Mouse (Mus musculus) forebrain, embryonic 13.5 days (tissue): ENCODE measurements around the gene Man1a2. TPM values are rescaled to one million over a fixed set of nuclear protein-coding genes. Genes with fewer than 3 reads are reported as not detected.

ENCODE experiments used
- ATAC-seq: fragments of 200-750 bp; cut with Nextera tagmentation; 2 replicates; pipeline ENCODE4 v1.8.0; 2017
- H3K27ac ChIP-seq: fragments of 300-500 bp; sonication (generic); 2 replicates; pipeline ENCODE4 v1.5.1; 2015; ENCODE audit warnings: inconsistent platforms, mild to moderate bottlenecking, moderate library complexity
- H3K27me3 ChIP-seq: fragments of 300-500 bp; sonication (generic); 2 replicates; pipeline ENCODE4 v1.6.1; 2015; ENCODE audit warnings: mild to moderate bottlenecking, inconsistent platforms
- H3K36me3 ChIP-seq: fragments of 300-500 bp; sonication (generic); 2 replicates; pipeline ENCODE4 v1.6.1; 2015; ENCODE audit warnings: mild to moderate bottlenecking, inconsistent platforms; ENCODE audit not compliant: poor library complexity, severe bottlenecking
- H3K4me1 ChIP-seq: fragments of 300-500 bp; sonication (generic); 2 replicates; pipeline ENCODE4 v1.6.1; 2015; ENCODE audit warnings: inconsistent platforms
- H3K4me2 ChIP-seq: fragments of 300-500 bp; sonication (generic); 2 replicates; pipeline ENCODE4 v1.6.1; 2015; ENCODE audit warnings: inconsistent platforms, mild to moderate bottlenecking, moderate library complexity
- H3K4me3 ChIP-seq: fragments of 300-500 bp; sonication (generic); 2 replicates; pipeline ENCODE4 v1.5.1; 2015; ENCODE audit warnings: mild to moderate bottlenecking, inconsistent platforms
- H3K9ac ChIP-seq: fragments of 300-500 bp; sonication (generic); 2 replicates; pipeline ENCODE4 v1.6.1; 2015; ENCODE audit warnings: mild to moderate bottlenecking, inconsistent platforms
- H3K9me3 ChIP-seq: fragments of 300-500 bp; sonication (generic); replicated peaks from 2 replicates; pipeline ENCODE4 v1.6.1; 2016; ENCODE audit warnings: inconsistent platforms
- WGBS: fragments of 180-500 bp; shearing (Covaris S2); methylation state at CpG from one replicate; pipeline ENCODE4 v1.1.7; 2015; 5-methylcytosine and 5-hydroxymethylcytosine counted together
- polyA plus RNA-seq: library from polyadenylated mRNA; unstranded; fragments of >200 nt; fragmentation: Nextera tagmentation; extraction: Ambion mirVana; gene quantifications from 2 replicates; pipeline ENCODE4 v1.2.1, GENCODE M21; 2015

The Man1a2 gene
- polyA plus RNA-seq, 1 experiment from 2014 or later, result 35.4 TPM

DNA sequence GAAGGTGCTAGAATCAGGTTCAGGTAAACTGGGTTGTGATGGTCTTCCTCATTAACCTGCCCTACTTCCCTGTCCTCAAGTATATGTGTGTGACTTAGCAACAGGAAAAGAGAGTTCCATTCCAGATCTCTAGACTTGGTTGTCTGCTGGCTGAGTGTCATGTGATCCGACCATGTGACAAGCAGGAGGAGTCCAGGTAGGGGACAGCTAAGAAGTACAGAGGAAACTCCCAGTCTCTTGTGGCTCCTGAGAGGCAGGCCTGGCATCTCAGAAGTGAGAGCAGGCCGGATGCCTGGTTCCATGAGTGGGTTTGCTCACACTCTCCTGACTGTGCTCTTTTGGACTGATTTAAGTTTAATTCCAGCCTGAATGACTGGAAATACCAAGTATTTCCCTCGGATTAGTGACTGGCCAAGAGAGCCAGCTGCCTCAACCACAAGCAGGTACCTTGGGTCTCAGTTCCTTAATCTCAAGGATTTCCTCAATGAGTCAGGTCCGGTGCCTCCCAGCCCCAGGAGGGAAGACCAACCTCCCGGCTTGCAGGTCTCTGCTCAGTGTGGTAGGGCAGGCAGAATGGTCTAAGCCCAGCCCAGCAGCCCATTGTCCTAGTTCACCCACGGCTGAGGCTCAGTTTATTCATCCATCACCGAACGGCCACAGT, 170.1 kb downstream of the Man1a2 start:
- no peaks in the 10 kb centered on the region for H3K9me3 ChIP-seq
- no peak overlapping the region for H3K27ac ChIP-seq
- no peak for ATAC-seq
- 68% methylated on average over 8 of the region's 8 CpGs for WGBS
- H3K4me2 ChIP-seq, result no peak overlapping the region
- no peaks in the 10 kb centered on the region for H3K4me1 ChIP-seq
- no peak overlapping the region for H3K9ac ChIP-seq
- H3K27me3 ChIP-seq, result no peaks in the 10 kb centered on the region
- H3K36me3 ChIP-seq, result no peaks in the 10 kb centered on the region
- no peak overlapping the region for H3K4me3 ChIP-seq

Other genes with a start within 250 kb of the Man1a2 start
- 3.0 and 3.4 TPM in 2 replicates for gene Tent5c, start 196.2 kb downstream of the Man1a2 start, polyA plus RNA-seq
- not detected in 2 replicates for gene Vtcn1, start 140.0 kb upstream of the Man1a2 start, polyA plus RNA-seq
- gene Trim45, start 236.7 kb upstream of the Man1a2 start, polyA plus RNA-seq, result 6.9 and 7.0 TPM in 2 replicates